In the genomic region with DNA sequence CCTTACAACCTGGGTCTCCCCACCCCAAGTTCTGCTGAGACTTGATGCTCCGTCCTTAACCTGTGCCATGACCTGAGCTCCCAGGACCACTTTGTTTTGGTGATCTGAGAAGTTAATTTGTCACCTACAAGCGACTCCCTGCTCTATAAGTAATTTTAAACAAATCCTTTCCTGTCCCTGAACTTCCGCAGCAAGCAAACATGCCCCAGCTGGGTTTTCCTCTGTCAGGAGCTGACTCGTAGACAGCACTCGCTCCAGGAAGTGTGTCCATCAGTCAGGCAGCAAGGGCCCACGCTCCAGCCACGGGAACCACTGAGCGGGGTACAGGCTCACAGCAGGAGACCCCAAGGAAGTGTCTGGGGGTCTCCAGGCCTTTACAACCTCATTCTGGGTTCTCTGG, we compare ENCODE assay signal across 9 mouse cellular contexts.
A peak's percentile ranks its signal among the peaks of the same experiment; 100 is the strongest.
DNase-seq lines count a peak whose midpoint lies in the region; ATAC-seq lines count a peak whose summit lies in the region.
"Had no signal": no experiment of that assay in that cellular context is flagged by ENCODE, and none has a peak within 500 bp of the region (broad histone marks: within the 10 kb centered on the region; RNA-seq: fewer than 3 reads in every experiment).

No protein-coding gene starts in this region.

- H3K27me3 ChIP-seq in kidney, embryonic 15.5 days: no peaks in the 10 kb centered on the region
- H3K27me3 ChIP-seq in forebrain, embryonic 13.5 days: no peaks in the 10 kb centered on the region
- no peaks in the 10 kb centered on the region for H3K27me3 ChIP-seq in limb, embryonic 11.5 days (ENCODE audit: control insufficient read depth, insufficient read depth, low read length)
- no peaks in the 10 kb centered on the region for H3K27me3 ChIP-seq in neural tube, embryonic 14.5 days (ENCODE audit: control insufficient read depth, insufficient read depth, low read length)

- WGBS in kidney, embryonic 15.5 days: 8% methylated on average over 8 of the region's 8 CpGs
- 22% methylated on average over 8 of the region's 8 CpGs for WGBS in forebrain, embryonic 13.5 days
- WGBS in limb, embryonic 11.5 days: 18% methylated on average over 8 of the region's 8 CpGs
- 32% methylated on average over 8 of the region's 8 CpGs for WGBS in neural tube, embryonic 14.5 days

- H3K4me2 ChIP-seq in kidney, embryonic 15.5 days: peak overlapping the region; percentile 19; the same call in 1 of the 2 replicates
- peak overlapping the region; percentile 18; the same call in 1 of the 2 replicates for H3K4me2 ChIP-seq in forebrain, embryonic 13.5 days
- no peak overlapping the region for H3K4me2 ChIP-seq in limb, embryonic 11.5 days (ENCODE audit: low read depth, severe bottlenecking)
- H3K4me2 ChIP-seq in neural tube, embryonic 14.5 days (ENCODE audit: low read depth, low read length): no peak overlapping the region

- H3K4me1 ChIP-seq in kidney, embryonic 15.5 days: peaks cover 92% of the 10 kb centered on the region
- H3K4me1 ChIP-seq in forebrain, embryonic 13.5 days: peaks cover 65% of the 10 kb centered on the region
- H3K4me1 ChIP-seq in limb, embryonic 11.5 days (ENCODE audit: control insufficient read depth, insufficient read depth, low read length): peaks cover 43% of the 10 kb centered on the region
- H3K4me1 ChIP-seq in neural tube, embryonic 14.5 days (ENCODE audit: control insufficient read depth, insufficient read depth, low read length): peaks cover 48% of the 10 kb centered on the region

- peaks cover 15% of the 10 kb centered on the region; the same call in 1 of the 2 replicates for H3K36me3 ChIP-seq in kidney, embryonic 15.5 days
- H3K36me3 ChIP-seq in forebrain, embryonic 13.5 days (ENCODE audit: poor library complexity, severe bottlenecking): peaks cover 38% of the 10 kb centered on the region
- peaks cover 2% of the 10 kb centered on the region; the same call in 1 of the 2 replicates for H3K36me3 ChIP-seq in limb, embryonic 11.5 days (ENCODE audit: control insufficient read depth, insufficient read depth, low read length)
- no peaks in the 10 kb centered on the region for H3K36me3 ChIP-seq in neural tube, embryonic 14.5 days (ENCODE audit: control insufficient read depth, insufficient read depth, low read length)

- 0 out of 2 replicates have a peak, but pooled peaks have one; percentile 22 for ATAC-seq in kidney, embryonic 15.5 days (replicated peaks; ENCODE audit: low FRiP score)
- ATAC-seq in forebrain, embryonic 13.5 days: no peak
- ATAC-seq in limb, embryonic 11.5 days (ENCODE audit: insufficient number of reproducible peaks, low FRiP score, low TSS enrichment, low read depth): no peak
- ATAC-seq in neural tube, embryonic 14.5 days (ENCODE audit: low read depth): no peak
- no peak for ATAC-seq in cerebellum, adult (ENCODE audit: insufficient number of reproducible peaks, low FRiP score, low TSS enrichment)

- H3K9ac ChIP-seq in kidney, embryonic 15.5 days: no peak overlapping the region
- no peak overlapping the region for H3K9ac ChIP-seq in forebrain, embryonic 13.5 days
- H3K9ac ChIP-seq in limb, embryonic 11.5 days (ENCODE audit: low read length): no peak overlapping the region
- 0 out of 2 replicates have a peak overlapping the region, but pooled peaks have one; percentile 2 for H3K9ac ChIP-seq in neural tube, embryonic 14.5 days (replicated peaks; ENCODE audit: low read depth, low read length)

- H3K27ac ChIP-seq in kidney, embryonic 15.5 days: peak overlapping the region; percentile 91
- peak overlapping the region; percentile 74 for H3K27ac ChIP-seq in forebrain, embryonic 13.5 days
- peak overlapping the region; percentile 45; the same call in 1 of the 2 replicates for H3K27ac ChIP-seq in limb, embryonic 11.5 days (replicated peaks; ENCODE audit: low read depth, low read length)
- peak overlapping the region; percentile 35 for H3K27ac ChIP-seq in neural tube, embryonic 14.5 days (ENCODE audit: low read depth, low read length)

- no peak overlapping the region for H3K4me3 ChIP-seq in kidney, embryonic 15.5 days (replicated peaks)
- no peak overlapping the region for H3K4me3 ChIP-seq in forebrain, embryonic 13.5 days
- no peak overlapping the region for H3K4me3 ChIP-seq in limb, embryonic 11.5 days (ENCODE audit: low read depth, low read length)
- H3K4me3 ChIP-seq in neural tube, embryonic 14.5 days (ENCODE audit: low read depth, low read length): no peak overlapping the region

- no peaks in the 10 kb centered on the region for H3K9me3 ChIP-seq in kidney, embryonic 15.5 days (replicated peaks)
- H3K9me3 ChIP-seq in forebrain, embryonic 13.5 days (replicated peaks): no peaks in the 10 kb centered on the region
- no peaks in the 10 kb centered on the region for H3K9me3 ChIP-seq in limb, embryonic 11.5 days (ENCODE audit: control insufficient read depth, low read length)
- H3K9me3 ChIP-seq in neural tube, embryonic 14.5 days (ENCODE audit: control insufficient read depth, low read length): no peaks in the 10 kb centered on the region

- no peak for DNase-seq in kidney, adult 11 months
- DNase-seq in limb, embryonic 11.5 days (ENCODE audit: low spot score): no peak
- no peak for DNase-seq in left cerebral cortex, adult 8-10 months (ENCODE audit: low spot score in 2 of 2)
- DNase-seq in cerebellum, adult 11 months: no peak
- DNase-seq: thymus, adult 2 months had no signal

Comparison
In these comparisons a context has a peak if more than half of its experiments do, and no peak if none do; other contexts are left out.
1. H3K27ac ChIP-seq: peak in every context shown above with its lines; median percentile 91 in kidney, embryonic 15.5 days; 74 in forebrain, embryonic 13.5 days; 45 in limb, embryonic 11.5 days; 35 in neural tube, embryonic 14.5 days.
2. H3K4me2 ChIP-seq: peak in kidney, embryonic 15.5 days (single experiment) and forebrain, embryonic 13.5 days (single experiment); none in limb, embryonic 11.5 days (single experiment) and neural tube, embryonic 14.5 days (single experiment).